Mouse (Mus musculus) liver, adult 2 months (tissue): ENCODE data around the gene Yaf2. TPM values are rescaled to one million over a fixed set of nuclear protein-coding genes. Genes with fewer than 3 reads are reported as not detected.

Source experiments
- DNase-seq: peaks from one replicate; pipeline ENCODE4 v3.0.0-alpha.2; 2011; ENCODE audit warnings: low read depth, low spot score; ENCODE audit errors: extremely low read depth
- H3K27ac ChIP-seq: fragments of 200-500 bp; replicated peaks from 2 replicates; pipeline ENCODE4 v1.5.1; 2012; ENCODE audit warnings: low read depth, mild to moderate bottlenecking, control low read depth, inconsistent platforms, low read length; ENCODE audit not compliant: insufficient read depth
- H3K27me3 ChIP-seq: fragments of 200-500 bp; 2 replicates; pipeline ENCODE4 v1.6.1; 2012; ENCODE audit warnings: mild to moderate bottlenecking, moderate library complexity, low read length, inconsistent platforms; ENCODE audit not compliant: control insufficient read depth, insufficient read depth
- H3K36me3 ChIP-seq: fragments of 200-500 bp; 2 replicates; pipeline ENCODE4 v1.6.1; 2012; ENCODE audit warnings: low read length, inconsistent platforms; ENCODE audit not compliant: control insufficient read depth, insufficient read depth
- H3K4me1 ChIP-seq: fragments of 200-500 bp; 2 replicates; pipeline ENCODE4 v1.6.1; 2011; ENCODE audit warnings: low read length; ENCODE audit not compliant: control insufficient read depth, insufficient read depth
- H3K4me3 ChIP-seq: fragments of 200-500 bp; 2 replicates; pipeline ENCODE4 v1.5.1; 2011; ENCODE audit warnings: low read depth, mild to moderate bottlenecking, control low read depth, low read length, moderate library complexity; ENCODE audit not compliant: insufficient read depth
- H3K79me2 ChIP-seq: fragments of 200-500 bp; 2 replicates; pipeline ENCODE4 v1.6.1; 2012; ENCODE audit warnings: inconsistent platforms, mild to moderate bottlenecking, low read length, moderate library complexity; ENCODE audit not compliant: control insufficient read depth, insufficient read depth
- H3K9ac ChIP-seq: fragments of 200-500 bp; 2 replicates; pipeline ENCODE4 v1.6.1; 2012; ENCODE audit warnings: low read depth, mild to moderate bottlenecking, control low read depth, inconsistent platforms, low read length
- CTCF ChIP-seq: fragments of 200-500 bp; IDR thresholded peaks from 2 replicates; pipeline ENCODE4 v1.5.1; 2011; ENCODE audit warnings: low read depth, low read length, control low read depth
- POLR2A ChIP-seq: fragments of 200-500 bp; IDR thresholded peaks from 2 replicates; pipeline ENCODE4 v1.6.1; 2011; ENCODE audit warnings: low read length, control low read depth; ENCODE audit not compliant: insufficient read depth; ENCODE audit errors: extremely low read depth
- WGBS: fragments of 180-500 bp; shearing (Covaris S2); methylation state at CpG from one replicate; pipeline ENCODE4 v1.1.7; 2018; 5-methylcytosine and 5-hydroxymethylcytosine counted together
- polyA plus RNA-seq: library from polyadenylated mRNA; depleted of rRNA; stranded (reverse); fragments of >200 nt; gene quantifications from 2 replicates; pipeline ENCODE4 v1.2.3, GENCODE M21; 2012
- total RNA-seq: library from RNA; depleted of rRNA; stranded (reverse); fragments of >200 nt; gene quantifications from 2 replicates; pipeline ENCODE4 v1.2.3, GENCODE M21; 2014

Gene Yaf2
- total and polyA plus RNA-seq, 2 experiments: 14.2 to 14.8 TPM

DNA sequence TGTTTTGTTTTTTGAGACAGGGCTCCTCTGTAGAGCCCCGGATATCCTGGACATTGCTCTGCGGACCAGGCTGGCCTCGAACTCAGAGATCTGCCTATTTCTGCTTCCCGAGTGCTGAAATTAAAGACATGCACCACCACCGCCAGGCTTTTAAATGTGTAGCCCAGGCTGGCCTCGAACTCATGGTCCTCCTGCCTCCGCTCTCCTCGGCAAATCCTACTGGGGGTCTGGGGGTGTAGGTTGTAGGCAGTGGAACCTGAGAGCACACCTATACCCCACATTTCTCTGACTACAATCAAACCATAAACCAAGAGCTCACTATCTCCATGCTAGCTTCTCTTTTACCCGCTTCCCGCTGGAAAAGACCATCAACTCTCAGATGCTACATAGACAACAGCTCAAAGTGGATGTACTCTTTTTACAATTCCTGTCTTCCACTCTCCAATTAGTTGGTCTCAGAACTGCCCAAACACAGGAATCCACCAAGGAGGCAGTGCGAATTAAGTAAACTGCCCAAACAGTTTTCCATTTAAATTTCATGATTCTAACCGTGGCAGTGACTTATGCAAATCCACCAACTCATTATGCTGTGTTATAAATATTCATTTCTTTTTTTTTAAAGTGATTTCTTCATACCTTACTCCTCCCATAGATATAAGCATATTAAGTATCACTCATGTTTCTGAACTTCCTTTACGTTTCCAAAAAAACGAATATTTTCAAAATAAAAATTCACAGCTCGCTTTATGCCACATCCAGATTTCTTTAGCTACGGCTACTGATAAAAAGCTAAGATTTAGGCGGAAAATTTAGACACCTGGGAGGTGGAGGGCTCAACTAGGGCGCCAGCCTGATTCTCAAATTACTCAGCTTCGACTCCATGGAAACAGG, 62.7 kb downstream of the Yaf2 start:
- H3K4me3 ChIP-seq: peak overlapping the region; percentile 79
- no peaks in the 10 kb centered on the region for H3K36me3 ChIP-seq
- H3K79me2 ChIP-seq: peaks cover 23% of the 10 kb centered on the region; the same call in 1 of the 2 replicates
- no peak for DNase-seq
- no peak overlapping the region for H3K27ac ChIP-seq
- WGBS: 39% methylated on average over 19 of the region's 19 CpGs
- H3K27me3 ChIP-seq: no peaks in the 10 kb centered on the region
- H3K4me1 ChIP-seq: peaks cover 5% of the 10 kb centered on the region
- H3K9ac ChIP-seq: peak overlapping the region; percentile 92
- TF ChIP-seq CTCF: no peak
- no peak for TF ChIP-seq POLR2A

DNA sequence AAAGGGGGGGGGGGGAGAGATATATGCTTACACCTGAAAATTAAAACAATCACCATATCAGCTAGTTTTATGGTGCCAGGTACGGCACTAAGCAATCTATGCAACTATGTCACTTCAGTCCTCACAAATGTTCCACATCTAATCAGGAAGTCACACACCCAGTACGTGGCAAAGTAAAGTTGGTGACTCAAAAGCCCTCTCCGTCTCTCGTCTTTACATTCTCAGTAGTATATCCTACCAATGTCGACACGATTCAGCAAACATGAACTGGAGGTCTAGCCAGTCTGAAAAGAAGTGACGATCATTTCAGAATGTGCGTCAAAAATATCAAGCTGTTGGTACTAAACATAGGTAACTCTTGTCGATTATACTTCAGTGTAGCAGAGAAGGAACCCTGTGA, 63.8 kb downstream of the Yaf2 start:
- Histone ChIP-seq H3K4me3 (no peak overlapping the region), H3K27ac (no peak overlapping the region), H3K9ac (no peak overlapping the region), H3K79me2 (peaks cover 23% of the 10 kb centered on the region; the same call in 1 of the 2 replicates), H3K36me3 (no peaks in the 10 kb centered on the region), H3K27me3 (no peaks in the 10 kb centered on the region), H3K4me1 (peaks cover 6% of the 10 kb centered on the region)
- WGBS: 85% methylated on average over 9 of the region's 9 CpGs
- TF ChIP-seq CTCF: no peak
- no peak for TF ChIP-seq POLR2A
- DNase-seq: no peak

DNA sequence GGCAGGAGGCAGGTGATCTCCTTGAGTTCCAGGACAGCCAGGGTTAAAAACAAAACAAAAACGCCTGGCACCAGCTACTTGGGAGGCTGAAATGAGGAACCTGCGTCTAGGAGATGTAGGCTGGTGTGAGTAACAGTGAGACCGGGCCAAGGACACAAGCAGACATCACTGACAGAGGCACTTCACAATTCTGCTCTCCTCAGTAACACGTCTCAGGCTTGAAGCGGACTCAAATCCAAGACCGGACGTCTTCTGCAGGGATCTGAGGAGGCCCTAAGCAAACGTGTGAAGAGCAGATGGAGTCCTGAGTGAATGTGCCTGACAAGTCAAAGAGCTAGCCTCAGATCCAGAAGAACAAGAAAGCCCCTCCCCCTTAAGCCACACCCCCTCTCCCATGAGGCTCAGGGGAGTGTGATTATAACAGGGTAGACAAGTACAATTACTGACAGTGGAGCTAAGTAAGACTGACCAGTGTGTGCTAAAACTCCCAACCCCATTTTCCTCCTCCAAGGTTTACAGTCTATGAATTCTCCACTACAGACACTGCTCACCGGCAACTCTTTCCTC, 66.4 kb downstream of the Yaf2 start:
- no peak for DNase-seq
- peaks cover 30% of the 10 kb centered on the region for H3K79me2 ChIP-seq
- no peaks in the 10 kb centered on the region for H3K27me3 ChIP-seq
- H3K36me3 ChIP-seq: no peaks in the 10 kb centered on the region
- 80% methylated on average over 9 of the region's 9 CpGs for WGBS
- no peak overlapping the region for H3K4me3 ChIP-seq
- H3K4me1 ChIP-seq: peaks cover 7% of the 10 kb centered on the region
- H3K27ac ChIP-seq: no peak overlapping the region
- TF ChIP-seq POLR2A: no peak
- TF ChIP-seq CTCF: no peak
- H3K9ac ChIP-seq: no peak overlapping the region

DNA sequence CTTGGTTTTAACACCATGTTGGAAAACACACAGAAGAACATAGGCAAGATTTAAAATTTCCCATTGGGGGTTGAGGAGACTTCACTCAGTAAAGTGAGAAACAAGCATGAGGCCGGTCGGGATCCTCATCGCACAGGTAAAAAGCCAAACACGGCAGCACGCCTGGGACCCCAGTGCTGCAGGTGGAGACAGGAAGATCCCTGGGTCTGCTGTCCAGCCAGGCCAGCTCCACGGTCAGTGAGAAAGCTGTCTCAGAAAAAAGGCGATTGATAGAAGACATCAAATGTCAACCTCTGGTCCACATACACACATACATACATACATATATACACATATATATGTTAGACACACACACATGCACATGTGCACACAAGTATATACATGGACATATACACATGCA, 67.2 kb downstream of the Yaf2 start:
- H3K4me1 ChIP-seq: peaks cover 7% of the 10 kb centered on the region
- WGBS: 96% methylated on average over 7 of the region's 7 CpGs

DNA sequence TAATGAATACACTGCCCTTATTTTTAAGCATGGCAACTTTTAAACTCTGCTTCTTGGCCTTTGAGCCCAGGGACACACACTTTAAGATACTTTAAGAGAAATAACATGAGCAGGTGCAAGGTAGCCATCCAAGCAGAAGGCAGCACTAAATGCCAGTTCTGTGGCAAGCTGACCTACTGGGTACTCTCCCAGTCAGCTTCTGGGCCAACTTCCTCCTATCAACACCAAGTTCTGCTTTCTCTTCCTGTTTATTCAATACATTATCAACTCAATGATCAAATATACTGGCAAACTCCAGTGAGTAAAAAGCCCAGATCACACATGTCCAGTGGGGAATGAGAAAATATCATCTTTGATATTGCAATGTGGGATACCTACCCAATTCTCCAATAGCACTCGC, 68.7 kb downstream of the Yaf2 start:
- Histone ChIP-seq H3K9ac (no peak overlapping the region), H3K27ac (no peak overlapping the region), H3K79me2 (peaks cover 39% of the 10 kb centered on the region), H3K36me3 (no peaks in the 10 kb centered on the region), H3K4me1 (peaks cover 5% of the 10 kb centered on the region), H3K4me3 (no peak overlapping the region), H3K27me3 (no peaks in the 10 kb centered on the region)
- DNase-seq: peak; percentile 21
- WGBS: 89% methylated on average over 1 of the region's 1 CpGs
- no peak for TF ChIP-seq CTCF
- TF ChIP-seq POLR2A: no peak

More for the DNA sequence above, 67.2 kb downstream of the Yaf2 start:
- H3K4me3 ChIP-seq: no peak overlapping the region
- no peaks in the 10 kb centered on the region for H3K36me3 ChIP-seq
- no peaks in the 10 kb centered on the region for H3K27me3 ChIP-seq
- no peak for TF ChIP-seq CTCF
- no peak for TF ChIP-seq POLR2A
- DNase-seq: no peak
- no peak overlapping the region for H3K9ac ChIP-seq
- no peak overlapping the region for H3K27ac ChIP-seq
- peaks cover 34% of the 10 kb centered on the region for H3K79me2 ChIP-seq

DNA sequence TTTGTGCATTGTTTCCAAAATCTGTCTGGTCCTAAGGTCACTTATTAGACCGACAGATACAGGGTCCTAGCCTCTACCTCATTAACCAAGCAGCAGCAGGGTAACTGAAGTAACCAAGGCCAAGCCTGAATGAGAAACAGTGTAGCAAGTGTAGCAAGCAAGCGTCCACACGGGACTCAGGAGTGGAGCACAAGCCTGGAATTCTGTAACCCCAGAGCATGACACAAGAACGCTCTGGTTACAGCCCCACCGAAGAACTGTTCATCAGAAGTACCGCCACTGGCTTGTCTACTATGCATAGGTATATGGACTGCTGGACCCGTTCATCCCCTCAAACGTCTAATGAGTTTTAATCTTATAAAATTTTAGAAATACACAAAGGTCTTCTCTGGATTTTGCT, 69.3 kb downstream of the Yaf2 start:
- no peaks in the 10 kb centered on the region for H3K27me3 ChIP-seq
- H3K79me2 ChIP-seq: peaks cover 37% of the 10 kb centered on the region
- no peak overlapping the region for H3K4me3 ChIP-seq
- no peak for TF ChIP-seq POLR2A
- no peak for TF ChIP-seq CTCF
- H3K9ac ChIP-seq: no peak overlapping the region
- no peak overlapping the region for H3K27ac ChIP-seq
- peaks cover 5% of the 10 kb centered on the region for H3K4me1 ChIP-seq
- DNase-seq: no peak
- 52% methylated on average over 8 of the region's 8 CpGs for WGBS
- no peaks in the 10 kb centered on the region for H3K36me3 ChIP-seq
